Mouse (Mus musculus): ENCODE results near the gene Nfix. TPM values are rescaled to one million over a fixed set of nuclear protein-coding genes. Genes with fewer than 3 reads are reported as not detected.

Gene Nfix
- polyA plus RNA-seq, 2 experiments, result 1.4 to 2.5 TPM

DNA sequence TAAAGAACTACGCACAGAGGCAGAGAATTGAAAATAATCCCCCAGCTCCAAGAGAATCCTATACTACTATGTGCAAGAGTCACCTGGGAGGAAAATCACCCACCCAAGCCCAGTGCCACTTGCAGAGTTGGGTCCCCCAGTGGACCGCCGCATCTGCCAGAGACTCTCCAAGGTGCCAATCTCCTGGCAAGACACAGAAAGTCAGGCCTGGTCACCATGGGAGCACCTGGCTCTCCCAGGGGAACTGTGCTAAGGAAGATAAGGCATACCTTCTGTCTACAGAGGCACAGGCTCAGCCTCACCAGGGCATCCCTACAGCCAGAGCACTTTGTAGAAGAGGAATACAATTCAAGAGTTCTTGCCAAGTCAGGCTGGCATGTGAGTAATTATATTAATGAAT lies 41.8 kb downstream of the Nfix start:
- DNase-seq (ENCODE audit: low read depth in 3 of 3, low spot score in 3 of 3) (no peak), ATAC-seq (ENCODE audit: insufficient read depth) (no peak)
- Histone ChIP-seq H3K4me3 (ENCODE audit: insufficient read depth in 1 of 2, low read depth in 2 of 2, low read length in 2 of 2) (no peak overlapping the region), H3K36me3 (replicated peaks; ENCODE audit: control insufficient read depth, insufficient read depth, low read depth) (no peaks in the 10 kb centered on the region), H3K27me3 (ENCODE audit: control insufficient read depth, insufficient read depth, low read length) (no peaks in the 10 kb centered on the region; the same call in 1 of the 2 replicates), H3K4me2 (ENCODE audit: low read depth) (no peak overlapping the region), H3K9ac (replicated peaks) (no peak overlapping the region), H3K27ac (no peak overlapping the region), H3K9me3 (ENCODE audit: control insufficient read depth, low read length) (no peaks in the 10 kb centered on the region), H3K4me1 (replicated peaks; ENCODE audit: control insufficient read depth in 2 of 2, insufficient read depth in 2 of 2, low read length in 1 of 2) (0 out of 4 replicates have a peak, but pooled peaks cover 0 to 2% of the 10 kb centered on the region in 2 experiments)
- 86% methylated on average over 3 of the region's 3 CpGs for WGBS (ENCODE audit: insufficient replicate concordance)
- no peak for TF ChIP-seq EP300 (IDR thresholded peaks at IDR 0.05; ENCODE audit: low read depth)
- TF ChIP-seq CTCF (IDR thresholded peaks at IDR 0.05; ENCODE audit: low read depth), result no peak

DNA sequence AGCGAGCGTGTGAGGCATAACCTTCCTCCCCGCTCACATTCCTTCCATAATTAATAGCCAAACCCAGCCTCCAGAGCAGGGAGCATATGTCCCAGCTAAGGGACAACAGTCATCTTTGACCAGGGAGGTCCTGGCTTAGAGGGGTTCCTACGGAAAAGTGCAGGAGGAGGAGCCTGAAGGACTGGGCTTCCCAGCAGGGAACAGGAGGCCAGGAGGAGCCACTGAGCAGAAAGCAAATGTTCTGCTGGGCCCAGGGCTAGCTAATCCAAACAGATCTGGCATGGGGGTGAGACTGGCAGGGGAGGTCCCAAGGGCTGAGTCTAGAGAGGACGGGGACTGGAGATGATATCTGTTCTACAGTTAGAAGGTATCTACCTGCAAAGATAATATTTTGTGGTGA lies 42.6 kb downstream of the Nfix start:
- H3K36me3 ChIP-seq (replicated peaks; ENCODE audit: control insufficient read depth, insufficient read depth, low read depth), result no peaks in the 10 kb centered on the region
- no peak overlapping the region for H3K4me2 ChIP-seq (ENCODE audit: low read depth)
- no peak overlapping the region for H3K9ac ChIP-seq (replicated peaks)
- TF ChIP-seq EP300 (IDR thresholded peaks at IDR 0.05; ENCODE audit: low read depth) (no peak), CTCF (IDR thresholded peaks at IDR 0.05; ENCODE audit: low read depth) (no peak)
- H3K4me1 ChIP-seq (replicated peaks; ENCODE audit: control insufficient read depth in 2 of 2, insufficient read depth in 2 of 2, low read length in 1 of 2), result peaks cover 0 to 6% of the 10 kb centered on the region in 2 experiments; a peak in 1 of 4 replicates
- no peak overlapping the region for H3K4me3 ChIP-seq (ENCODE audit: insufficient read depth in 1 of 2, low read depth in 2 of 2, low read length in 2 of 2)
- DNase-seq (ENCODE audit: low read depth in 3 of 3, low spot score in 3 of 3), result no peak
- no peaks in the 10 kb centered on the region for H3K9me3 ChIP-seq (ENCODE audit: control insufficient read depth, low read length)
- no peak overlapping the region for H3K27ac ChIP-seq
- no peaks in the 10 kb centered on the region; the same call in 1 of the 2 replicates for H3K27me3 ChIP-seq (ENCODE audit: control insufficient read depth, insufficient read depth, low read length)
- ATAC-seq (ENCODE audit: insufficient read depth), result no peak
- WGBS (ENCODE audit: insufficient replicate concordance), result 81% methylated on average over 5 of the region's 5 CpGs

DNA sequence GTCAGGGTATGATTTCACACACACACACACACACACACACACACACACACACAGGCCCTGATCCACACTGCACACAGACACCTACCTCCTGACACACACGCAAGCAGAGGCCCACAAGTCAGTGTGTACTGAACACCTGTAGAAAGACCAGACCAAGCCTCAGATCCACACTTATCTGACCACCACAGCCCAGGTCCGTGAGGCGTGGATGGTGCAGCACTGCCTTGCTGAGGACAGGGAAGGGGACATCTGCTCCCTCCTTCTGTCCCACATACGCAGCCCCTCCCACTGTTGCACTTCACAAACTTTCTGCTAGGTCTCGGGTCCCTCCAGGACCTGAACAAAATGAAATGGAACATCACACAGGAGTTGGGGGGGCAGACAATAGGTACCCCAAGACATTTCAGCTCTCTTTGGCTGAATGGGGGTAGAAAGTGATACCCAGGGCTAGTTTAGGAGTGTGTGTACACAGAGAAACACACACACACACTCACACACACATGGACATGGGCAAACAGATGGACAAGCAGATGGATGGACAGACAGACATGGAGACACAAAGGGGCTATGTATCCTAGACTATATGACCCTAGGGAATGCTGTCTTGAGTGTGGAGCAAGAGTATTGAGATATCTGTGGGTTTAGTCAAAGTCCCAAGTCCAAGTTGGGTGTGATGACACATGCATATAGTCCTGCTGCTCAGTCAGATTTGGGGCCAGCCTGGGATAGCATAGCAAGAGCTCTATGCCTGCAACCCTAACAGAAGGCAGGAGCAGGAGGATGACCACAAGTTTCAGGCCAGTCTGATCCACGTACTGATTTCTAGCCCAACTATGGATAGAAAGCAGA lies 47.2 kb downstream of the Nfix start:
- Histone ChIP-seq H3K9ac (replicated peaks) (no peak overlapping the region; the same call in 1 of the 2 replicates), H3K9me3 (ENCODE audit: control insufficient read depth, low read length) (no peaks in the 10 kb centered on the region), H3K4me1 (replicated peaks; ENCODE audit: control insufficient read depth in 2 of 2, insufficient read depth in 2 of 2, low read length in 1 of 2) (peaks cover 0 to 4% of the 10 kb centered on the region in 2 experiments; a peak in 1 of 4 replicates), H3K4me3 (ENCODE audit: insufficient read depth in 1 of 2, low read depth in 2 of 2, low read length in 2 of 2) (no peak overlapping the region), H3K27me3 (ENCODE audit: control insufficient read depth, insufficient read depth, low read length) (no peaks in the 10 kb centered on the region; the same call in none of the 2 replicates), H3K36me3 (replicated peaks; ENCODE audit: control insufficient read depth, insufficient read depth, low read depth) (no peaks in the 10 kb centered on the region), H3K27ac (no peak overlapping the region), H3K4me2 (ENCODE audit: low read depth) (no peak overlapping the region)
- DNase-seq (ENCODE audit: low read depth in 3 of 3, low spot score in 3 of 3) (no peak), ATAC-seq (ENCODE audit: insufficient read depth) (peak; percentile 43; the same call in 1 of the 2 replicates)
- WGBS (ENCODE audit: insufficient replicate concordance), result 45% methylated on average over 6 of the region's 6 CpGs
- no peak for TF ChIP-seq CTCF (IDR thresholded peaks at IDR 0.05; ENCODE audit: low read depth)
- no peak for TF ChIP-seq EP300 (IDR thresholded peaks at IDR 0.05; ENCODE audit: low read depth)

GRCm38 (mm10) chr8:84749519-84749918 lies 50.6 kb downstream of the Nfix start:
- TF ChIP-seq EP300 (IDR thresholded peaks at IDR 0.05; ENCODE audit: low read depth) (no peak), CTCF (IDR thresholded peaks at IDR 0.05; ENCODE audit: low read depth) (no peak)
- H3K27ac ChIP-seq, result no peak overlapping the region
- H3K4me1 ChIP-seq (replicated peaks; ENCODE audit: control insufficient read depth in 2 of 2, insufficient read depth in 2 of 2, low read length in 1 of 2), result peaks cover 0 to 13% of the 10 kb centered on the region in 2 experiments; a peak in 2 of 4 replicates
- no peak overlapping the region for H3K9ac ChIP-seq (replicated peaks)
- no peak overlapping the region for H3K4me3 ChIP-seq (ENCODE audit: insufficient read depth in 1 of 2, low read depth in 2 of 2, low read length in 2 of 2)
- ATAC-seq (ENCODE audit: insufficient read depth), result no peak
- H3K4me2 ChIP-seq (ENCODE audit: low read depth), result no peak overlapping the region
- no peak for DNase-seq (ENCODE audit: low read depth in 3 of 3, low spot score in 3 of 3)
- no peaks in the 10 kb centered on the region for H3K36me3 ChIP-seq (replicated peaks; ENCODE audit: control insufficient read depth, insufficient read depth, low read depth)
- no peaks in the 10 kb centered on the region; the same call in none of the 2 replicates for H3K27me3 ChIP-seq (ENCODE audit: control insufficient read depth, insufficient read depth, low read length)
- 80% methylated on average over 16 of the region's 16 CpGs for WGBS (ENCODE audit: insufficient replicate concordance)
- no peaks in the 10 kb centered on the region for H3K9me3 ChIP-seq (ENCODE audit: control insufficient read depth, low read length)

All from liver, embryonic 14.5 days (tissue).